Mouse (Mus musculus): Measurements from ENCODE around the gene Clec4a2.
"Not testable (repeated sequence)": the region's sequence is repeated elsewhere in the genome, so short reads cannot be mapped to it uniquely, and the experiment has no call there.

Clec4a2 gene

DNA sequence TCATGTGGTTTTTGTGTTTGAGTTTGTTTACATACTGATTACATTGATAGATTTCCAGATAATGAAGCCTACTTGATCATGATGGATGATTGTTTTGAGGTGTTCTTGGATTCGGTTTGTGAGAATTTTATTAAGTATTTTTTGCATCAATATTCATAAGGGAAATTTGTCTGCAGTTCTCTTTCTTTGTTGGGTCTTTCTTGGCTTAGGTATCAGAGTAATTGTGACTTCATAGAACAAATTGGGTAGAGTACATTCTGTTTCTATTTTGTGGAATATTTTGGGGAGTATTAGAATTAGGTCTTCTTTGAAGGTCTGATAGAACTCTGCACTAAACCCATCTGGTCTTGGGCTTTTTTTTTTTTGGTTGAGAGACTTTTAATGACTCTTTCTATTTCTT is at the start of gene Clec4a2:
Gene Clec4a2 (plus strand): TSS at position 301 of the 400 bp plus-strand sequence.
- in situ Hi-C loops (cut with MboI; ENCODE audit: low sequenced_read_pairs) = not testable (repeated sequence)

DNA sequence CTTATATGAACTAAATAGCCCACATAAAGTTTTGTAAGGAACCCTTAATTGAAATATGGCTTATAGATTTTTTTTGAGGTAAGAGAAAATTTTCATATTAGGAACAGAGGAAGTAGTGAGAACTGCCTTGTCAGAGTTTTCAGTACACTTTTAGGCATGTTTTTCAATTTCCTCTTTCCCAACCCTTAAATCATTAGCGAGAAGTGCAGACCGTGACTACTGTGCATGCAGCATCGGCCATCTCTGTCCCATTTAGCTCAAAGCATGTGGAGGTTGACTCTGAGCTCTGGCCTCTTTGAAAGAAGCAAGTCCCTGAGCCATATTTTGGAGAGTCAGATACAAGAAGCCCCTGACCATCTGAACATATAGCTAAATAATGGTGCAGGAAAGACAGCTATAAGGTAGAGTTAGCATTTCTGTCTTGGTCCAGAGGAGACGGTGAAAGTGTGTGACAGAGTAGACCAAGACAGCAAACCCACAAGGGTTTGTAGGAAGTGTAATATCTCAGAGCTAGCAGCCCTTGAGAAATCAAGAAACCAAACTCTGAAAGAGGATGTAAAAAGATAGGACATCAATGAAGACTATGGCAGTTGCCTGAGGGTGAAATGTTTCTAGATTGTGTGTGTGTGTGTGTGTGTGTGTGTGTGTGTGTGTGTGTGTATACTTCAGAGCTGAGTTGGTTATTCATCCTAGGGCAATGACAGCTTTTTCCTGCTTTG is 10.9 kb upstream of the Clec4a2 start:
- in situ Hi-C loops (cut with MboI; ENCODE audit: low sequenced_read_pairs) = no loop called here

DNA sequence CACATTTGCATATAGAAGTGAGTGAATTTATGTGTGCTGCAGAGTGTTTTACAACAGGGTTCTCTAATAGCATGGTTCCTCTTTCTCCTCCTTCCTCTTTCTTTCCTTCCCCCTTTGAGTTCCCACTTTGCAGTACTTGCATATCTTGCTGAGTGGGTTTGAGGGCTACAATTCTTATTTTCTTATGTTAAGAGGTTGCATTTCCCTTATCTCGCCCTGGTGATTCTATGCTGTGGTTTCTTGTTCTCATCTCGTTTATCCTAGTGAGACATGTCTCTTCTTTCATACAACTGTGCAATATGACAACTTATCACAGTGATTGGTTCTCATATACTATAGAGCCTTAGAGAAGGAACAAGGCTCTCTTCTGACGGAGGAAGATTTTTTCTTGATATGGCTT is 17.0 kb downstream of the Clec4a2 start:
- in situ Hi-C loops (cut with MboI; ENCODE audit: low sequenced_read_pairs) = no loop called here

DNA sequence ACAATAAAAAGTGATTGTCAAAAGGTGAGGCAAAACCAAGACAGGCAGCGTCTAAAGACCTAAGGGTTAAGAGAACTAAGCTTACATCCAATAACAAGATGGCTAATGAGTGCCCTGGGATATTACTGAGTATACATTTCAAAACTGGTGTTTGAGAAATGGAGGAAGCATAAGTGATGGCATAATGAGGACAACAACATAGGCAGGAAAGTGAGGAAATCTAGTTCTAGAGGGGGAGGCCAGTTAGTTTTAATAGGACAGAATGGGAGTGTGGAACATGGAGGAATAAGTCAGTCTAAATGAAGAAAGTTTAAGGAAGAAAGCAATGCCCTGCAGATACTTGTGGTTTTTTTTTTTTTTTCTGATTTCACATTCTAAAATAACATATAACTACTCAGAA is 20.9 kb downstream of the Clec4a2 start:
- in situ Hi-C loops (cut with MboI; ENCODE audit: low sequenced_read_pairs) = no loop called here

DNA sequence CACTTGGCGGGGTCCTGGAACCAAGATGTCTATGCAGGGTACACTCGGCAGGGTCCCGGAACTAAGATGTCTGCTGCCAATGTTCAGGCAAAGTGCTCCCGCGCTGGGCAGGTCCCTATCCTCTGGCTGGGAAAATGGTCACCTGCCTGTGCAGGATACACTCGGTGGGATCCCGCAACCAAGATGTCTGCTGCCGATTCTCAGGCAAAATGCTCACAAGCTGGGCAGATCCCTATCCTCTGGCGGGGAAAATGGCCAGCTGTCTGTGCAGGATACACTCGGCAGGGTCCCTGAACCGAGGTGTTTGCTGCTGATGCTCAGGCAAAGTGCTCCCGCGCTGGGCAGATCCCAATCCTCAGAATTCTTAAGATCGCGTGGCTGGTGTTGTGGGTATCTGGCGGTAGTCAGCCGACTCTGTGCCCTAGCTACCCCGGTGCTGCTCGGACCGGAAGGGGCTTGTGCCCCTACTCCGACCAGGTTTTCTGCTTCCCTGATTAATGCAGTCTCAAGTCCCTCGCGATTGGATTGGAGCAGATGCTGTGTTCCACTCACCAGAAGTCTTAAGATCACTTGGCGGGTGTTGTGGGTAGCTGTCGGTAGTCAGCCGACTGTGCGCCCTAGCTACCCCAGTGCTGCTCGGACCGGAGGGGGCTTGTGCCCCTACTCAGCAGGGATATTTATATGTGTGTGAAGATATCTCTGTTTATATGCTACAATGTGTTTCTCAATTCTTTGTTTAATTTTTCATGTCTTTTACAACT is 31.7 kb downstream of the Clec4a2 start:
- in situ Hi-C loops (cut with MboI; ENCODE audit: low sequenced_read_pairs) = not testable (repeated sequence)

DNA sequence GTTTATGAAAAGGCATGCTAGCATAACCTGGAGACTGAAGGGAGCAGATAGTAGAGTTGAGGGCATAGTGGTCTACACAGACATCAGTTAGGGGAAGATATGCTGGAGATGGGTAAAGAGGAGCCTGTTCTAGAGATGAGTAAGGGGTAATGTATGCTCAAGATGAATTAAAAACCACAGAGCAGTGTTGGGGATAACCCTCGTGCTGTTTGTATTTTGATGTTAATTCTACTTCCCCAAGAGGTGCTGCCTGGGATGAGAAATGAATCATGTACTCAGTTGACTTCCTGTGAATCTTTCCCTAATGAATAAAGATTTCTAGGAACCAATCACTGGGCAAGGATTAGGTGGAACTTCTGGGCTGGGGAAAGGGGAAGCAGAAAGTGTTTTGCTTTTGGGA is 63.9 kb downstream of the Clec4a2 start:
- in situ Hi-C loops (cut with MboI; ENCODE audit: low sequenced_read_pairs) = no loop called here

DNA sequence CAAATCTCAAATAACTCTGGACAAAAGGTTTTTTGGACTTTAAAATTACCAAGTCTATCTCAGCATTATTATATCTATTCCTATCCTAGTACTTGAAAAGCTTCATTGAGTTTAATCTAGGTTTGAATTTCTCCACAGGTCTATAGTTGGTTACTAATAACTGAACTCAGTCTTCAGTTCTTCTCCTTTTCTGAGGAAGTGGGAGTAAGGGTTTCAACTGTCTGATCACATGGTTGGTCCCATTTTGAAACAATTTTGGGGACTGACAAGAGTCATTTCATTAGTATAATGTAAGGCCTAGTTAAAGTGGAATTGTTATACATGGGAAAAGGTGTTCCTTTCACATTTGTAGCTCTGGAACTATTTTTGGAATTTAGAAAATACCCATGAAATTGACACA is 64.8 kb downstream of the Clec4a2 start:
- in situ Hi-C loops (cut with MboI; ENCODE audit: low sequenced_read_pairs) = no loop called here

DNA sequence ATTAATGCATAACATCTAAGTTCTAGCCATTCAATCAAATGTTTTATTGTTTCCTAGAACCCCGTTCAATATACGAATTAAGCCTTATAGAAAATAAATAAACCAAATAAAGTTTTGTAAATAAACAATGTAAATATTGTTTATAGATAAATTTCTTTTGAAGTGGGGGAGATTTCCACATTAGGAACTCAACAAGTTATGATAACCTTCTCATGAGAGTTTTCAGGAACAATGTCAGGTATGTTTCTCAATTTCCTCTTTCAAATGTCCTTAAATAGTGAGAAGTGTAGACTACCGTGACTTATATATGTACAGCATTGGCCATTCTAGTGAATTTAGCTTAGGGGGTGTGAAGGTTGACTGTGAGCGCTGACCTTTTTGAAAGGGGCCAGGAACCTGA is 66.4 kb downstream of the Clec4a2 start, which contains the start of gene Clec4b2:
Gene Clec4b2 (plus strand): TSS at position 301 of the 400 bp plus-strand sequence.
- in situ Hi-C loops (cut with MboI; ENCODE audit: low sequenced_read_pairs) = no loop called here

DNA sequence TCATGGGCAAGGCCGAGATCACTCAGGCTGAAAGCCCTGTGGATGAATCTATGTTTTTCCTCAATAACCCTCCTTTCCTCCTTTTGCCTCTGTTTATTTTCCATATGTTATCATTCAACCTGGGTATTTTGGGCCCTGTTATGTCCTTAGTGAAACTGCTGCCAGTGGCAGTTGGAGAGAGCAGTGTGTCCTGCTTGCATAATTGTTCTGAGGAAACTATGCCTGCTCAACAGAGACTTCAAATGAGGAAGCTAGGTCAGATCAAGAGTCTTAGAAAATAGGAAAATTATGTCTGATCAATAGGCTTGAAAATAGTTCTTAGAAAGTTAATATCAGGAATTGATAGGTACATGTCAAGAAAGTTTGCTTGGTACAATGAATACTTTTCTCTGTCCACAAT is 69.3 kb downstream of the Clec4a2 start:
- in situ Hi-C loops (cut with MboI; ENCODE audit: low sequenced_read_pairs) = no loop called here

DNA sequence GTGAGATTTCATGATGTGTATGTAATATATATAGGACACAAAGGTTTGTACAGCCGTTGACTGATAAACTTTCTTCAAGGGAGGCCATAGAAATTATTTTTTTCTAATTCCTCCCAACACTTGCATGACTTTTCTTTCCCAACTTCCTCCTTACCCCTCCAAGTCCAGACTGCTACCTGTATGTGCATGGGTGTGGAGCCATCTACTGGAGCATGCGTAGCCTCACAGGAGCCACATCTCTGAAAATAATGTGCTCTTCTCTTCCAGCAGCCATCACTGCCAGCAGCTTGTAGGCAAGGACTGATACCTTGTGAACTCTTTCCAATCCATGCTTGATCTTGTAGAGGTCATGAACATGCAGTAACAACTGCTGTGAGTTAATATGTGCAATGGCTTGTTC is 78.6 kb downstream of the Clec4a2 start:
- in situ Hi-C loops (cut with MboI; ENCODE audit: low sequenced_read_pairs) = loop anchor here (10.0 kb wide), 1 partner anchor 290 kb away; no protein-coding TSS in a partner anchor

All from CH12F3 (cell line).